Mouse (Mus musculus): ENCODE results near the gene Faah. TPM values are rescaled to one million over a fixed set of nuclear protein-coding genes. Genes with fewer than 3 reads are reported as not detected.

The Faah gene
- polyA plus RNA-seq, 1 experiment from 2014 or later: 2.4 TPM

GRCm38 (mm10) chr4:115962671-115963412, 54.9 kb downstream of the Faah start:
- WGBS: under 1% methylated on average over 79 of the region's 79 CpGs
- Histone ChIP-seq H3K27ac (replicated peaks) (peak overlapping the region; percentile 40; the same call in 1 of the 2 replicates), H3K4me3 (peak overlapping the region; percentile 63), H3K9me3 (no peaks in the 10 kb centered on the region), H3K36me3 (replicated peaks) (no peaks in the 10 kb centered on the region), H3K4me1 (peaks cover 46% of the 10 kb centered on the region), H3K27me3 (replicated peaks; ENCODE audit: low read depth, poor library complexity, severe bottlenecking) (peaks cover 100% of the 10 kb centered on the region)
- DNase-seq (ENCODE audit: low spot score): peak; percentile 80

DNA sequence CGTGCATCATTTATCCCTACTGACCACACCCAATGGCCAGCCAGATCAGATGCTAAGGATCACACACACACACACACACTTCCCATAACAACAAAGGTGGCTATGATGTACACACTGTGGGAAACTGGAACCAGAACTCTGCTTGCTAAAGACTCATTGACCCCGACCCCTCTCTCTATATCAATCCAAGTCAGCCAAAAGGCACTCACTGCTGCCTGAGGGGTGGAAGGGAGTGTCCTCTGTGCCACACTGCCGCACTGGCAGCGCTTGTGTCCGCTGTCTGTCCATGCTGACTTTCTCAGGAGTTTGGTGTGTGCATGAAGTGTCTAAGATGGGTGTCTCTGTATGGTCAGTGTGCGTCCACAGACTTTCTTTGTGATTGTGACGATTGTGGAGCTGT, 55.7 kb downstream of the Faah start:
- H3K27ac ChIP-seq (replicated peaks): no peak overlapping the region
- H3K9me3 ChIP-seq: no peaks in the 10 kb centered on the region
- H3K27me3 ChIP-seq (replicated peaks; ENCODE audit: low read depth, poor library complexity, severe bottlenecking): peaks cover 100% of the 10 kb centered on the region
- H3K4me1 ChIP-seq: peaks cover 41% of the 10 kb centered on the region
- no peak for DNase-seq (ENCODE audit: low spot score)
- peak overlapping the region; percentile 63; the same call in 1 of the 2 replicates for H3K4me3 ChIP-seq
- 10% methylated on average over 7 of the region's 7 CpGs for WGBS
- no peaks in the 10 kb centered on the region for H3K36me3 ChIP-seq (replicated peaks)

- Histone ChIP-seq H3K9me3 (no peaks in the 10 kb centered on the region), H3K4me3 (no peak overlapping the region), H3K36me3 (replicated peaks) (no peaks in the 10 kb centered on the region), H3K4me1 (peaks cover 36% of the 10 kb centered on the region), H3K27ac (replicated peaks) (no peak overlapping the region), H3K27me3 (replicated peaks; ENCODE audit: low read depth, poor library complexity, severe bottlenecking) (peaks cover 100% of the 10 kb centered on the region)
- no peak for DNase-seq (ENCODE audit: low spot score)
Observed at GRCm38 (mm10) chr4:115959546-115959945, 58.2 kb downstream of the Faah start.

DNA sequence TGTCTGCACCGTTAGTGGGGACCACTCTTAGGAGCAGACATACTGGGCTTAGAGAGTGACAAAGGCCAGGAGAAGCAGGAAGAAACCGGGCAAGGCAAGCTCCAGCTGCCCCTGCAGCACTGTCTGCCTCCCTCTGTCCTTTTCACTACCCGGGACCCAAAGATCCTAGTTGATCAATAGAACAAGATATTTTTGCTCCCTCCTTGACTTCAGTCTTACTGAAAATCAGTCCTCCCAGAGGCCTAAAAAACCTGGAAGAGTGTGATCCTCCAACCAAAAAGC, 62.3 kb downstream of the Faah start:
- 5% methylated on average over 3 of the region's 3 CpGs for WGBS
- H3K9me3 ChIP-seq: no peaks in the 10 kb centered on the region
- H3K36me3 ChIP-seq (replicated peaks): no peaks in the 10 kb centered on the region
- H3K27me3 ChIP-seq (replicated peaks; ENCODE audit: low read depth, poor library complexity, severe bottlenecking): peaks cover 100% of the 10 kb centered on the region
- DNase-seq (ENCODE audit: low spot score): no peak
- H3K4me3 ChIP-seq: peak overlapping the region; percentile 44
- no peak overlapping the region for H3K27ac ChIP-seq (replicated peaks)
- H3K4me1 ChIP-seq: peaks cover 11% of the 10 kb centered on the region

DNA sequence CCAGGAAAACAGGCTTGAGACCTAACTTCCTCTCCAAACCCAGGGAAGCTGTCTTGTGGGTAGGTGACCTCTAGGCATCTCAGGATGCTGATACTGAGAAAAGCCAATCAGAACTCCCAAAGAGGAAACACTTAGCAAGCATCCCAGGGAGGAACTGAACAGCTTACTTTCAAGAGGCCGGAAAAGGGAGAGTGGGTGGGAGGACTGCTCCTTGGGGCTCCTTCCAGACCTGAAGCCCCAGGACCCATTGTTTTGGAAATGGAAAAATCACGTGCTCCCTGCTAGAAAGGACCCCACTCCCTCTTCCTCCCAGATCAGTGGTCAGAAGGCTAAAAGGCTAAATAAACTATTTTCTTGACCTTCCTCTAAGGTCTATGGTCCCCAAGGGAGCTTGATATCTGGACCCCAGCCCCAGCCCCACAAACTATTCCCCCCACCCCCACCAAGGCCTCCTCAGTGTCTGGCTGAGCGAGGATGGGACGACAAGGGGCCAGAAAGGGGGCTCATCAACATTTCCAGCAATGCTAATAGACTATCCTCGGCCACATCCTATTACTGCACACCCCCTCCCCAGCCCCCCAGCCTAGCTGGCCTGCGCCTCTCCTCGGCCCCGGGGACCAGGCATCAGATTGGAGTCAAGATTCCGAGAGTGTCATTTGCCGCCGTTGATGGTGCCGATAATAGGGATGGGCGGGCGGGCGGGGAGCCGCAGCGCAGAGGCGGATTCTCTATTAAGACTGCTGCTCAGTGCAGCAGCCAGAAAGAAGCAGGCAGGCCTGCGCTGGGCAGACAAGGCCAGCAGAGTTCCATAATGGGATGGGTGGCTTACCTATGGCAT, 62.9 kb downstream of the Faah start:
- Histone ChIP-seq H3K4me3 (peak overlapping the region; percentile 44), H3K9me3 (no peaks in the 10 kb centered on the region), H3K27ac (replicated peaks) (no peak overlapping the region), H3K4me1 (peaks cover 14% of the 10 kb centered on the region), H3K27me3 (replicated peaks; ENCODE audit: low read depth, poor library complexity, severe bottlenecking) (peaks cover 100% of the 10 kb centered on the region), H3K36me3 (replicated peaks) (no peaks in the 10 kb centered on the region)
- WGBS: 2% methylated on average over 19 of the region's 19 CpGs
- DNase-seq (ENCODE audit: low spot score): peak; percentile 44

- peaks cover 100% of the 10 kb centered on the region for H3K27me3 ChIP-seq (replicated peaks; ENCODE audit: low read depth, poor library complexity, severe bottlenecking)
- no peaks in the 10 kb centered on the region for H3K36me3 ChIP-seq (replicated peaks)
- H3K4me3 ChIP-seq: no peak overlapping the region
- H3K27ac ChIP-seq (replicated peaks): no peak overlapping the region
- DNase-seq (ENCODE audit: low spot score): no peak
- WGBS: 34% methylated on average over 5 of the region's 5 CpGs
- no peaks in the 10 kb centered on the region for H3K9me3 ChIP-seq
- H3K4me1 ChIP-seq: peaks cover 14% of the 10 kb centered on the region
Observed at GRCm38 (mm10) chr4:115953559-115953958, 64.2 kb downstream of the Faah start.

GRCm38 (mm10) chr4:115952758-115953157, 65.0 kb downstream of the Faah start:
- H3K27me3 ChIP-seq (replicated peaks; ENCODE audit: low read depth, poor library complexity, severe bottlenecking): peaks cover 100% of the 10 kb centered on the region
- H3K9me3 ChIP-seq: no peaks in the 10 kb centered on the region
- peak; percentile 74 for DNase-seq (ENCODE audit: low spot score)
- peaks cover 14% of the 10 kb centered on the region for H3K4me1 ChIP-seq
- 16% methylated on average over 6 of the region's 6 CpGs for WGBS
- H3K27ac ChIP-seq (replicated peaks): no peak overlapping the region
- H3K4me3 ChIP-seq: no peak overlapping the region
- no peaks in the 10 kb centered on the region for H3K36me3 ChIP-seq (replicated peaks)

GRCm38 (mm10) chr4:115943669-115944314, 73.9 kb downstream of the Faah start:
- WGBS: under 1% methylated on average over 41 of the region's 41 CpGs
- H3K27ac ChIP-seq (replicated peaks): 0 out of 2 replicates have a peak overlapping the region, but pooled peaks have one; percentile 14

GRCm38 (mm10) chr4:115941242-115941820, 76.4 kb downstream of the Faah start:
- H3K4me1 ChIP-seq: peaks cover 42% of the 10 kb centered on the region
- H3K4me3 ChIP-seq: no peak overlapping the region
- 3% methylated on average over 9 of the region's 9 CpGs for WGBS
- no peak overlapping the region for H3K27ac ChIP-seq (replicated peaks)
- H3K36me3 ChIP-seq (replicated peaks): no peaks in the 10 kb centered on the region
- DNase-seq (ENCODE audit: low spot score): no peak
- H3K27me3 ChIP-seq (replicated peaks; ENCODE audit: low read depth, poor library complexity, severe bottlenecking): peaks cover 100% of the 10 kb centered on the region
- H3K9me3 ChIP-seq: no peaks in the 10 kb centered on the region

More at GRCm38 (mm10) chr4:115943669-115944314, 73.9 kb downstream of the Faah start:
- H3K4me3 ChIP-seq: peak overlapping the region; percentile 50
- no peaks in the 10 kb centered on the region for H3K9me3 ChIP-seq
- H3K4me1 ChIP-seq: peaks cover 24% of the 10 kb centered on the region
- peak; percentile 57 for DNase-seq (ENCODE audit: low spot score)
- H3K36me3 ChIP-seq (replicated peaks): no peaks in the 10 kb centered on the region
- peaks cover 100% of the 10 kb centered on the region for H3K27me3 ChIP-seq (replicated peaks; ENCODE audit: low read depth, poor library complexity, severe bottlenecking)

DNA sequence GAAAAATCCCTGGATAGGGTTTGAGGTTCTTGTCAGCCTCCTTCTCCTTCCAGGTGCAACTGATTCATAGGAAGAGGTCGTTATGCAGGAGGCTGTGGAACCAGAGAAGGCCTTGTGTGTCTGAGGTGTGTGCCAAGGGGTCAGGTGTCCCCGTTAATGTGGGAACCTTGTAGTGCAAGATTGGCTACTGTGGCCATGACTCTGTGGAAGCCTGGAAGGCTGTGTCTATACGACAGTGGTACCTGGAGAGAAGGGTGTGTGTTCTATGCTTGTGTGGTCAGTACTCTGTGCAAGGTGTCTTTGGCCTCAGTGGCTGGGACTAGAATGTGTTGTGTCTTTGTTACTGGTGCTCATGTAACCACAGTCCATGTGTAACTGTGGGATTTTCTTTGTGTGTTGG, 77.0 kb downstream of the Faah start:
- 8% methylated on average over 3 of the region's 3 CpGs for WGBS
- Histone ChIP-seq H3K27me3 (replicated peaks; ENCODE audit: low read depth, poor library complexity, severe bottlenecking) (peaks cover 100% of the 10 kb centered on the region), H3K36me3 (replicated peaks) (no peaks in the 10 kb centered on the region), H3K4me1 (peaks cover 48% of the 10 kb centered on the region), H3K4me3 (no peak overlapping the region), H3K9me3 (no peaks in the 10 kb centered on the region), H3K27ac (replicated peaks) (no peak overlapping the region)
- no peak for DNase-seq (ENCODE audit: low spot score)

DNA sequence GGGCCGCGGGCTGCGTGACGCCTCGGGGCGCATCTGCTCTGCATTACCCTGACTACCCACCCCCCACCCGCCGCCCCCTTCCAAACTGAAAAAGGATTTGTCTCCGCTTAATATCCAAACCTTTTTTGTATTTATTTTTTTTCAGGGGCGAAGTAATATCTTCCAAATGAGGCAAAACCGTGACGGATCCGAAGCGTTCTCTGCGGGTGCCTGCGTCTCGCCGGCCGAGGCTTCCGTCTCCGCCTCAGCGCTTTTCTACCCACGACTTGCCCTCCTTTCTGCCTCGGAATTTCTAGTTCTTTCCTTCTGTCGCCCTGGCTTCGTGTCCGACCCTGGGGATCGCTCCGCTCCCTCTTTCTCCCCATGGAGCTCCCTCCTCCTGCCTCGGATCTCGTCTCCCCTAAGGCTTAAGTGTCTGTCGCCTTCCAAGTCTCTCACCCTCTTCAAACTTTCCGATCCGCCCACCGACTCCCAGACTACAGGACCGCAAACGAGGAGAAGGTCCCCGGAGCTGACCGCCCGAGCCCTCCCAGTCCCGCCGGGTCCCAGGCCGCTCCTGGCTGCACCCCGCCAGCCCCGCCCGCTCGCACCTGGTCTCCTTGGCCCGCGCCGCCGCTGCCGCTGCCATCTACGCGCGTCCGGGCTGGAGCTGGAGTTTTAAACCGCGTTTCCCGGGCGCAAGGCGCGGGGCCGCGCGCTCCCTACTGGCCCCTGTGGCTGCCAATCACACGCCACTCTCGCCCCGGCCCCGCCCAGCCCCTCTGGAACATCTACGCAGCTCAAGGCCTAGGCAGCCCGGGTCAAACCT, 78.2 kb downstream of the Faah start, which contains the start of gene Dmbx1:
Gene Dmbx1, minus strand, starts transcription at position 632 of the 808 bp plus-strand sequence.
- WGBS: under 1% methylated on average over 71 of the region's 71 CpGs

More for the DNA sequence above, 78.2 kb downstream of the Faah start, which contains the start of gene Dmbx1:
- Histone ChIP-seq H3K4me3 (peak within 1 kb of the TSS; percentile 63), H3K27ac (replicated peaks) (0 out of 2 replicates have a peak within 1 kb of the TSS, but pooled peaks have one; percentile 5), H3K27me3 (replicated peaks; ENCODE audit: low read depth, poor library complexity, severe bottlenecking) (peaks cover 100% of the 10 kb centered on the region), H3K36me3 (replicated peaks) (no peaks in the 10 kb centered on the region), H3K4me1 (peaks cover 58% of the 10 kb centered on the region), H3K9me3 (no peaks in the 10 kb centered on the region)
- DNase-seq (ENCODE audit: low spot score): peak; percentile 87
